Mouse (Mus musculus) NIH3T3 (cell line): ENCODE data around the gene Rtn4rl1.

Experiments
- DNase-seq: peaks from one replicate; pipeline ENCODE4 v3.0.0-alpha.2; 2012; ENCODE audit warnings: low read depth

The Rtn4rl1 gene

GRCm38 (mm10) chr11:75297631-75298030, 104.0 kb downstream of the Rtn4rl1 start:
- DNase-seq = no peak

GRCm38 (mm10) chr11:75298491-75298890, 104.9 kb downstream of the Rtn4rl1 start:
- no peak for DNase-seq

GRCm38 (mm10) chr11:75299786-75300185, 106.2 kb downstream of the Rtn4rl1 start:
- DNase-seq = no peak

GRCm38 (mm10) chr11:75300954-75301353, 107.4 kb downstream of the Rtn4rl1 start:
- no peak for DNase-seq

- DNase-seq = no peak
Measured at GRCm38 (mm10) chr11:75304797-75305196, 111.2 kb downstream of the Rtn4rl1 start.

GRCm38 (mm10) chr11:75308650-75309049, 115.1 kb downstream of the Rtn4rl1 start:
- no peak for DNase-seq

GRCm38 (mm10) chr11:75310813-75311212, 117.2 kb downstream of the Rtn4rl1 start:
- no peak for DNase-seq

GRCm38 (mm10) chr11:75311751-75312150, 118.2 kb downstream of the Rtn4rl1 start:
- DNase-seq = no peak

- peak; percentile 58 for DNase-seq
Measured at GRCm38 (mm10) chr11:75313834-75314233, 120.3 kb downstream of the Rtn4rl1 start.
